Mouse (Mus musculus): ENCODE results near the gene Mtmr3. TPM values are rescaled to one million over a fixed set of nuclear protein-coding genes. Genes with fewer than 3 reads are reported as not detected.

Gene Mtmr3
- polyA plus RNA-seq, 1 experiment from 2014 or later, result 39.9 TPM

DNA sequence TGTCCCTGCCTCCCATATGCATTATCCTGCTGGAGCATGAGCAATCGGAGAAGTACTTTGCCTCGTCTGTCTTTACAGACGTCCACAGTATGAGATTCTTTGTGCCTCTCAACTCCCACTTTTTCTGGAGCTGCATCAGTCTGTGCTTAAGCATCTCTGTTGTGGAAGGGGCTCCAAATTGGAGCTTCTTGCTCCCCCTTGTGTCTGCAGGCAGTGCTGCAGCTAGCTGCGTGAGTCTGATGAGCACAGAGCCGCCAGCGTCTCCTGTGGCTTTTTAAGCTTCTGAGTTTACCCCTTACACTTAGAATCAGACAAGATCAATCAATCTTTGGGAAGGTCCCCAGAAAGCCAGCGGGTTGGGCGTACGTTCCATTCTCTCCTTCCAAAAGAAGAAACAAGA lies 143.5 kb downstream of the Mtmr3 start:
- Histone ChIP-seq H3K27ac (no peak overlapping the region), H3K36me3 (replicated peaks; ENCODE audit: control insufficient read depth, insufficient read depth) (no peaks in the 10 kb centered on the region), H3K9ac (no peak overlapping the region), H3K4me3 (replicated peaks; ENCODE audit: low read length) (no peak overlapping the region), H3K4me2 (replicated peaks) (no peak overlapping the region), H3K4me1 (replicated peaks; ENCODE audit: control insufficient read depth, insufficient read depth, low read length) (no peaks in the 10 kb centered on the region), H3K9me3 (ENCODE audit: control insufficient read depth, low read length) (no peaks in the 10 kb centered on the region), H3K27me3 (ENCODE audit: control insufficient read depth, insufficient read depth, low read length) (no peaks in the 10 kb centered on the region)
- no peak for ATAC-seq (ENCODE audit: low FRiP score)
- WGBS, result 26% methylated on average over 9 of the region's 9 CpGs
- peak; percentile 66 for DNase-seq (ENCODE audit: low spot score)

- no peak for DNase-seq (ENCODE audit: low spot score)
- no peaks in the 10 kb centered on the region for H3K4me1 ChIP-seq (replicated peaks; ENCODE audit: control insufficient read depth, insufficient read depth, low read length)
- WGBS, result 96% methylated on average over 9 of the region's 9 CpGs
These were observed 148.3 kb downstream of the Mtmr3 start for GRCm38 (mm10) chr11:4446195-4446868.

DNA sequence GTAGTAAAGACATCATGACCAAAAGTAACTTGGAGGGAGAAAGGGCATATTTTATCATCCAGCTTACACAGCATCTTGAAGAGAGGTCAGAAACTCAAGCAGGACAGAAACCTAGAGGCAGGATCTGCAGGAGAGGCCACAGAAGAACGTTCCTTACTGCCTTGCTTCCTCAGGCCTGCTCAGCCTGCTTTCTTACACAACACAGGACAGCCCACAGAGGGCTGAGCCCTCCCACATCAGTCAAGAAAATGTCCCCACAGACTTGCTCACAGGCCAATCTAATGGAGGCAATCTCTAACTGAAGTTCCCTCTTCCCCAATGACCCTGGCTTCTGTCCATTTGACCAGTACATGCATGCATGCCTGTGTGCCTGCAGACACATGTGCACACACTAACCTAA lies 152.4 kb downstream of the Mtmr3 start:
- 39% methylated on average over 1 of the region's 1 CpGs for WGBS
- H3K27me3 ChIP-seq (ENCODE audit: control insufficient read depth, insufficient read depth, low read length), result no peaks in the 10 kb centered on the region
- H3K27ac ChIP-seq, result no peak overlapping the region
- ATAC-seq (ENCODE audit: low FRiP score) (no peak), DNase-seq (ENCODE audit: low spot score) (no peak)
- H3K9ac ChIP-seq, result no peak overlapping the region
- H3K4me2 ChIP-seq (replicated peaks), result no peak overlapping the region
- H3K4me1 ChIP-seq (replicated peaks; ENCODE audit: control insufficient read depth, insufficient read depth, low read length), result no peaks in the 10 kb centered on the region
- no peaks in the 10 kb centered on the region for H3K36me3 ChIP-seq (replicated peaks; ENCODE audit: control insufficient read depth, insufficient read depth)
- H3K9me3 ChIP-seq (ENCODE audit: control insufficient read depth, low read length), result no peaks in the 10 kb centered on the region
- H3K4me3 ChIP-seq (replicated peaks; ENCODE audit: low read length), result no peak overlapping the region

More at GRCm38 (mm10) chr11:4446195-4446868, 148.3 kb downstream of the Mtmr3 start:
- H3K9ac ChIP-seq, result no peak overlapping the region
- no peak overlapping the region for H3K4me3 ChIP-seq (replicated peaks; ENCODE audit: low read length)
- no peak overlapping the region for H3K27ac ChIP-seq
- H3K27me3 ChIP-seq (ENCODE audit: control insufficient read depth, insufficient read depth, low read length), result no peaks in the 10 kb centered on the region
- H3K9me3 ChIP-seq (ENCODE audit: control insufficient read depth, low read length), result no peaks in the 10 kb centered on the region
- no peak overlapping the region for H3K4me2 ChIP-seq (replicated peaks)
- H3K36me3 ChIP-seq (replicated peaks; ENCODE audit: control insufficient read depth, insufficient read depth), result no peaks in the 10 kb centered on the region
- no peak for ATAC-seq (ENCODE audit: low FRiP score)

GRCm38 (mm10) chr11:4440978-4441377 lies 153.7 kb downstream of the Mtmr3 start, which contains the start of gene Hormad2:
Gene Hormad2 (minus strand): TSS chr11:4441105.
- DNase-seq (ENCODE audit: low spot score), result no peak
- WGBS, result 50% methylated on average over 19 of the region's 19 CpGs
- H3K4me2 ChIP-seq (replicated peaks), result no peak within 1 kb of the TSS

DNA sequence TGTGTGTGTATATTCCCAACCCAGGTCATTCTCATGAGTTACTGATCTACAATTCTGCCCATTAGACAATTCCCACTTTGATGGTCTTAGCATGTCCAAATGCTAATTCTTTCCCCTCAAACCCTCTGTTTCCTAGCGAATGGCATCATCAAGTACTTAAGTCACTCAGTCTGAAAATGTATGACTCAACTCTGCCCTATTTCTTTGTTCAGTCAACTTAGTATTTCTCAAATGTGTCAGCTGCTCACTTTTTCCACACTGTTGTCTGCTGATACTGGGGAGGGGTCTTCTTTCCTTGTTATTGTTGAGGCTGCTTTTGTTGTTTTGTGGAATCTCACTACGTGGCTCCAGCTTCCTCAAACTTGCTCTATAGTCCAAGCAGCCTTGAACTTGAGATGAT lies 156.5 kb downstream of the Mtmr3 start:
- ATAC-seq (ENCODE audit: low FRiP score) (no peak), DNase-seq (ENCODE audit: low spot score) (no peak)
- Histone ChIP-seq H3K36me3 (replicated peaks; ENCODE audit: control insufficient read depth, insufficient read depth) (no peaks in the 10 kb centered on the region), H3K27me3 (ENCODE audit: control insufficient read depth, insufficient read depth, low read length) (no peaks in the 10 kb centered on the region), H3K4me1 (replicated peaks; ENCODE audit: control insufficient read depth, insufficient read depth, low read length) (no peaks in the 10 kb centered on the region), H3K4me3 (replicated peaks; ENCODE audit: low read length) (no peak overlapping the region), H3K4me2 (replicated peaks) (no peak overlapping the region), H3K9ac (no peak overlapping the region), H3K27ac (no peak overlapping the region), H3K9me3 (ENCODE audit: control insufficient read depth, low read length) (no peaks in the 10 kb centered on the region)
- WGBS, result 58% methylated on average over 2 of the region's 2 CpGs

More at GRCm38 (mm10) chr11:4440978-4441377, 153.7 kb downstream of the Mtmr3 start, which contains the start of gene Hormad2:
- no peaks in the 10 kb centered on the region for H3K27me3 ChIP-seq (ENCODE audit: control insufficient read depth, insufficient read depth, low read length)
- H3K36me3 ChIP-seq (replicated peaks; ENCODE audit: control insufficient read depth, insufficient read depth), result no peaks in the 10 kb centered on the region
- no peak within 1 kb of the TSS for H3K4me3 ChIP-seq (replicated peaks; ENCODE audit: low read length)
- H3K9me3 ChIP-seq (ENCODE audit: control insufficient read depth, low read length), result no peaks in the 10 kb centered on the region
- no peak within 1 kb of the TSS for H3K9ac ChIP-seq
- H3K27ac ChIP-seq, result no peak within 1 kb of the TSS
- H3K4me1 ChIP-seq (replicated peaks; ENCODE audit: control insufficient read depth, insufficient read depth, low read length), result no peaks in the 10 kb centered on the region
- ATAC-seq (ENCODE audit: low FRiP score), result no peak

DNA sequence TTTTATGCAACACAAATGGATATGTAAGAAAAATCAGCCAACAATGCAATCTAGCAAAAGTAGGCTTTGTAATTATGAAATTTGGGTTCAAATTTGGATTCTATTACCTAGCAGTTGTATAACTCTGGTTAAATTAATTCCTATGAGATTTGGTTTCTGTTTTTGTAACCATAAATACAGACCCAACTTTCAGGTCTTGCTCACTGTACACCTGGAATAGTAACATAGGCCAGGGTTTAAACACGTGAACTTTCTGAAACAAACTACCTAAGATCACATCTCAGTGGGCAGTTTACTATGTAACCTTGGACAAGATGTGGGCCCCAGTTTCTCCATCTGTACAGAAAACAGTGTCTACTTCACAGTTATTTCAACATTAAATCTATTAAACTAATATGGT lies 157.3 kb downstream of the Mtmr3 start:
- Histone ChIP-seq H3K9ac (no peak overlapping the region), H3K4me3 (replicated peaks; ENCODE audit: low read length) (no peak overlapping the region), H3K36me3 (replicated peaks; ENCODE audit: control insufficient read depth, insufficient read depth) (no peaks in the 10 kb centered on the region), H3K27ac (no peak overlapping the region), H3K4me2 (replicated peaks) (no peak overlapping the region), H3K4me1 (replicated peaks; ENCODE audit: control insufficient read depth, insufficient read depth, low read length) (no peaks in the 10 kb centered on the region), H3K27me3 (ENCODE audit: control insufficient read depth, insufficient read depth, low read length) (no peaks in the 10 kb centered on the region), H3K9me3 (ENCODE audit: control insufficient read depth, low read length) (no peaks in the 10 kb centered on the region)
- WGBS, result 98% methylated on average over 1 of the region's 1 CpGs
- no peak for ATAC-seq (ENCODE audit: low FRiP score)
- DNase-seq (ENCODE audit: low spot score), result no peak

GRCm38 (mm10) chr11:4436631-4437030 lies 158.0 kb downstream of the Mtmr3 start:
- H3K36me3 ChIP-seq (replicated peaks; ENCODE audit: control insufficient read depth, insufficient read depth), result no peaks in the 10 kb centered on the region
- H3K9ac ChIP-seq, result no peak overlapping the region
- no peak overlapping the region for H3K4me2 ChIP-seq (replicated peaks)
- no peak overlapping the region for H3K27ac ChIP-seq
- no peaks in the 10 kb centered on the region for H3K9me3 ChIP-seq (ENCODE audit: control insufficient read depth, low read length)
- no peaks in the 10 kb centered on the region for H3K4me1 ChIP-seq (replicated peaks; ENCODE audit: control insufficient read depth, insufficient read depth, low read length)
- 80% methylated on average over 3 of the region's 3 CpGs for WGBS
- peak; percentile 78 for DNase-seq (ENCODE audit: low spot score)
- H3K27me3 ChIP-seq (ENCODE audit: control insufficient read depth, insufficient read depth, low read length), result no peaks in the 10 kb centered on the region
- H3K4me3 ChIP-seq (replicated peaks; ENCODE audit: low read length), result no peak overlapping the region
- ATAC-seq (ENCODE audit: low FRiP score), result no peak

DNA sequence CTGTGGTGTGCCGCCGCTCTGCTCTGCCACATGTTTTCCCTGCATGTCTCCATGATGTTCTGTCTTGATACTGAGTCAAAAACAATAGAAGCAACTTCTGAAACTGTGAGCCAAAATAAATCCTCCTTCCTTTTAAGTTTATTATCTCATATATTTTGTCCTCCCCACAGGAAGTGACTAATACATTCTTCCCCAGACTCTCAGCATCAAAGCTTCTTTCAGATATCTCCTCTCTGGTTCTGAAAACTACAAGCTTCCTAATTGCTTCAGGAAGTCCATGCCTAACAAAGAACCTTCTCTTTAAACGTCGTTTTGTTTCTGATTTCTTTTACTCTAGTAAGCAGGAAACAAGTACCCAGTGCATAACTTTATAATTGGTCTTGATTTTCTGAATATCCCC lies 160.2 kb downstream of the Mtmr3 start:
- no peaks in the 10 kb centered on the region for H3K9me3 ChIP-seq (ENCODE audit: control insufficient read depth, low read length)
- no peak overlapping the region for H3K4me2 ChIP-seq (replicated peaks)
- H3K36me3 ChIP-seq (replicated peaks; ENCODE audit: control insufficient read depth, insufficient read depth), result no peaks in the 10 kb centered on the region
- no peaks in the 10 kb centered on the region for H3K27me3 ChIP-seq (ENCODE audit: control insufficient read depth, insufficient read depth, low read length)
- no peak for DNase-seq (ENCODE audit: low spot score)
- H3K4me1 ChIP-seq (replicated peaks; ENCODE audit: control insufficient read depth, insufficient read depth, low read length), result no peaks in the 10 kb centered on the region
- no peak overlapping the region for H3K27ac ChIP-seq
- no peak overlapping the region for H3K4me3 ChIP-seq (replicated peaks; ENCODE audit: low read length)
- WGBS, result 81% methylated on average over 4 of the region's 4 CpGs
- ATAC-seq (ENCODE audit: low FRiP score), result no peak
- H3K9ac ChIP-seq, result no peak overlapping the region

Measured in hindbrain, embryonic 14.5 days (tissue).